Mouse (Mus musculus): ENCODE data around the gene Sgk2.

DNA sequence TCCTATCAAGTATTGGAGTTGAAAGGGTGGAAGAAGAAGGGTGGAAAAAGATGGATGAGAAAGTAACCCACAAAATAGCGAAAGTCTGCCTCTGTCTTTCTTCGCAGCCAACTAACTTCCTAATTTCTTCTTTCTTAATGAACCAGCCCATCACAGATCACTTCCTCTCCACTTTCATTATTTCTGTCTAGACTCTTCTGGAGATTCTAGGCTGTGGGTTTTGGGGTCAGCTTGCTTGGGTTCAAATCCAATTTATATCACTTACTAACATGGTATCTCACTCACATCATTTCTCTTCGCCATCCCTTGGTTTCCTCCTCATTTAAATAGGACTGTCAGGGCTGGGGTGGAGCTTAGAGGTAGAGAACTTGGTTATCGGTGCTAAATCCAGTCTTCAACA, 1.1 kb downstream of the Sgk2 start:
- TF ChIP-seq CTCF (IDR thresholded peaks at IDR 0.05; ENCODE audit: borderline replicate concordance, extremely low read depth, insufficient read depth, insufficient read length), result no peak
- TF ChIP-seq POLR2A (IDR thresholded peaks at IDR 0.05; ENCODE audit: borderline replicate concordance, extremely low read depth, insufficient read depth, insufficient read length, poor library complexity, severe bottlenecking), result no peak

Data from brain, embryonic 14.5 days (tissue).